Mouse (Mus musculus) limb, embryonic 11.5 days (tissue): ENCODE data around the gene Spred2. TPM values are rescaled to one million over a fixed set of nuclear protein-coding genes. Genes with fewer than 3 reads are reported as not detected.
A peak's percentile ranks its signal among the peaks of the same experiment; 100 is the strongest.

Experiments
- ATAC-seq: fragments of 200-750 bp; cut with Nextera tagmentation; 2 replicates; pipeline ENCODE4 v1.8.0; 2017; ENCODE audit warnings: low read depth; ENCODE audit not compliant: insufficient number of reproducible peaks, low FRiP score, low TSS enrichment
- DNase-seq: peaks from one replicate; pipeline ENCODE4 v3.0.0-alpha.2; 2015; ENCODE audit warnings: low spot score
- H3K27ac ChIP-seq: fragments of 300-500 bp; sonication (generic); replicated peaks from 2 replicates; pipeline ENCODE4 v1.5.1; 2014; ENCODE audit warnings: low read depth, mild to moderate bottlenecking, low read length
- H3K27me3 ChIP-seq: fragments of 300-500 bp; sonication (generic); 2 replicates; pipeline ENCODE4 v1.6.1; 2014; ENCODE audit warnings: mild to moderate bottlenecking, low read length, mixed read lengths; ENCODE audit not compliant: control insufficient read depth, insufficient read depth
- H3K36me3 ChIP-seq: fragments of 300-500 bp; sonication (generic); 2 replicates; pipeline ENCODE4 v1.6.1; 2014; ENCODE audit warnings: mild to moderate bottlenecking, low read length, moderate library complexity, mixed read lengths; ENCODE audit not compliant: control insufficient read depth, insufficient read depth
- H3K4me1 ChIP-seq: fragments of 300-500 bp; sonication (generic); 2 replicates; pipeline ENCODE4 v1.6.1; 2014; ENCODE audit warnings: low read length, mixed read lengths; ENCODE audit not compliant: control insufficient read depth, insufficient read depth
- H3K4me2 ChIP-seq: fragments of 300-500 bp; sonication (generic); 2 replicates; pipeline ENCODE4 v1.6.1; 2014; ENCODE audit warnings: low read depth, mild to moderate bottlenecking, moderate library complexity; ENCODE audit not compliant: severe bottlenecking
- H3K4me3 ChIP-seq: fragments of 300-500 bp; sonication (generic); 2 replicates; pipeline ENCODE4 v1.5.1; 2014; ENCODE audit warnings: low read depth, low read length
- H3K9ac ChIP-seq: fragments of 300-500 bp; sonication (generic); 2 replicates; pipeline ENCODE4 v1.6.1; 2014; ENCODE audit warnings: mild to moderate bottlenecking, low read length
- H3K9me3 ChIP-seq: fragments of 300-500 bp; sonication (generic); 2 replicates; pipeline ENCODE4 v1.6.1; 2016; ENCODE audit warnings: low read length; ENCODE audit not compliant: control insufficient read depth
- WGBS: fragments of 180-500 bp; shearing (Covaris S2); extraction: QIAGEN DNeasy Blood & Tissue Kit; methylation state at CpG from one replicate; pipeline ENCODE4 v1.1.7; 2014; 5-methylcytosine and 5-hydroxymethylcytosine counted together
- polyA plus RNA-seq: library from polyadenylated mRNA; unstranded; fragments of >200 nt; fragmentation: Nextera tagmentation; extraction: Ambion mirVana; gene quantifications from 2 replicates; pipeline ENCODE4 v1.2.1, GENCODE M21; 2014

The Spred2 gene
- polyA plus RNA-seq, 1 experiment from 2014 or later, result 8.2 TPM

DNA sequence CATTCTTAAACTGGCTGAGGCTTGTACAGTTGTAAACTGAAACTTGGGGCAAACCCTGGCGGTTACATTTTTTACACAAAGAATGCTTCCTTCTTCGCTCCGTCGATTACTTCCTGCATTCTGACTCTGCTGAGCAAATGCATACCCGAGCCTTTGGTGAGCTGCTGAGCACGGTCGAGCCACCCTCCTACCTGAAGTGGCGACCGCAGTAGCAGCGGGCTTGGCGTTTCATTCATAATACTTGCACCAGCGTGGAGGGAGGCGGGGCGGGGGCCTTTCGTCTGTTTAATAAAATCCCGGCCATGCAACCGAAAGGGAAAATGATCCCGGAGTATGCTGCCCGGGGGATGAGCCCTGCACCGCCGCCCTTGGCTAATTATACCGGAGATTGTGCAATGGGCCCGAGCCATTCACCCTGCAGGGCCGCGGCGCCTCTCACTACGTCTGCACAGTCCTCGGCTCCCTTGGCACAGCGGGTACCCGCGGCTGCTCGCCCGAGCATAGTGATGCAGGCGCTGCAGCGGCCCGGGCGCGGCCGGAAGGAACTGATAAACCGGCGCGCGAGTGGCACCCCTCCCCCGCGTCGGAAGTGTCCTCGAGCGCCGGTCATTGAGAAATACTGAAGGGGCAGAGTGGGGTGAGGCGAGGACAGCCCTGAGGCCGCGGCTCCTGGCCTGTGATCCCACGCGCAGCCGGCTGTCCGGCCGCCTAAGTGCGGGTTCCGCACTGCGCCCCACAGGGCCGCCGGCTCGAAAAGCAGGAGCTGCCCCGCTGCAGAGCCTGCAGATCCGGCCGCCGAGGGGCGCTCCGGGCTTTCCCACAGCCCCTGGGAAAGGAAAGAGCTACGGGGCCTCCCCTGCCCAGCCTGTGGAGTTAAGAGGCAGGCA lies 4.1 kb upstream of the Spred2 start:
- Histone ChIP-seq H3K27me3 (no peaks in the 10 kb centered on the region), H3K9ac (peak overlapping the region; percentile 5), H3K9me3 (no peaks in the 10 kb centered on the region), H3K36me3 (no peaks in the 10 kb centered on the region), H3K27ac (peak overlapping the region; percentile 63), H3K4me3 (peak overlapping the region; percentile 48), H3K4me1 (peaks cover 5% of the 10 kb centered on the region), H3K4me2 (peak overlapping the region; percentile 52)
- ATAC-seq (peak; percentile 59), DNase-seq (peak; percentile 92)
- WGBS, result under 1% methylated on average over 70 of the region's 70 CpGs

DNA sequence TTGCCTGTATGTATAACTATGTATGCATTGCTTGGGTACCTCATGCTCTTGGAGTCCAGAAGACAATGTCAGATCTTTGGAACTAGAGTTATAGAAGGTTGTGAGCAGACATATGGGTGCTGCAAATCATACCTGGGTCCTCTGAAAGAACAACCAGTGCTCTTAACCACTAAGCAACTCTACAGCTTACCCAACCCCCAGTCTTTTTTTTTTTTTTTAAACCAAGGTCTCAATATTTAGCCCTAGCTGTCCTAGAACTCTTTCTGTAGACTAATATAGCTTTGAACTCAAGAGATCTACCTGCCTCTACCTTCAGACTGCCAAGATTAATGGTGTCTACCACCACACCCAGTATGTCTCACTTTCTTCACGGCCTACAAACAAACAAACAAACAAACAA lies 2.5 kb upstream of the Spred2 start:
- H3K9me3 ChIP-seq, result no peaks in the 10 kb centered on the region
- WGBS, result 81% methylated on average over 1 of the region's 1 CpGs
- no peak overlapping the region for H3K9ac ChIP-seq
- H3K36me3 ChIP-seq, result no peaks in the 10 kb centered on the region
- DNase-seq, result no peak
- H3K4me2 ChIP-seq, result no peak overlapping the region
- no peak for ATAC-seq
- H3K27ac ChIP-seq, result no peak overlapping the region
- no peak overlapping the region for H3K4me3 ChIP-seq
- H3K4me1 ChIP-seq, result peaks cover 5% of the 10 kb centered on the region
- H3K27me3 ChIP-seq, result no peaks in the 10 kb centered on the region

DNA sequence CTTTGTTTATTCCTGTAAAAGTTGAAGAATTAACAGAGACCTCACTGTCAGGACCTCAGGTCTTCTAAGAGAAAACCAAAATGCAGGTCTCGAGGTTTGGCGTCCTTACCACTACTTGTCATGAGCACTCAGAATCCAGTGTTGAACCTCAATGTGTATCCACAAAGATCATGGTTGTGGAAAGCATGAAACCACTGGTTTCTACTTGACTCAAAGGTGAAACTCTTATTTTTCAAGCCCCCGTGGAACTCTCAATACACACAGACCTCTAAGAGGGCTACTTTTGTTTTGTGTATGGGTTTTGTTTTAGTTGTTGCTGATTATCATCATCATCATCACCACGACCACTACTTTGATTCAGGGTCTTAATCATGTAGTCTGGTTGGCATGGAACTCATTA lies 2.0 kb upstream of the Spred2 start:
- no peak overlapping the region for H3K4me3 ChIP-seq
- H3K9ac ChIP-seq, result no peak overlapping the region
- H3K9me3 ChIP-seq, result no peaks in the 10 kb centered on the region
- no peaks in the 10 kb centered on the region for H3K27me3 ChIP-seq
- WGBS, result 90% methylated on average over 4 of the region's 4 CpGs
- DNase-seq, result no peak
- H3K36me3 ChIP-seq, result no peaks in the 10 kb centered on the region
- no peak overlapping the region for H3K27ac ChIP-seq
- H3K4me2 ChIP-seq, result no peak overlapping the region
- H3K4me1 ChIP-seq, result peaks cover 5% of the 10 kb centered on the region
- ATAC-seq, result no peak

DNA sequence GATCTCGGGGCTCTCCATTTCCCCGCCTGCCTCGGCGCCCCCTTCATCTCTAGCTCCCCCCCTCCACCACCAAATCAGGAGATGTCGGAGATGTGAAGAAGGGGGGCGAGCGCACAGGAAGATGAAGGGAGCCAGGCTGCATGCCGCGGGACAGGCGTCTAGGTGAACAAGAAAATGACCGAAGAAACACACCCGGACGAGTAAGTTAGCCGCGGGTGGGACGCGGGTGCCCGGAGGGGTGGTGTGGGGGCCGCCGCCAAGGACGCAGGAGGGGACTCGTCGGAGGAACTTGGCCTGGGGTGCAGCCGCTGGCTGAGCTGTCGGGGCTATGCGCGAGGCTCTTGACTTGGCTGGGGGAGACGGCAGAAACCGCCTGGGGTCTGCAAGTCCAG lies 578 bp downstream of the Spred2 start:
- Histone ChIP-seq H3K4me1 (0 out of 2 replicates have a peak, but pooled peaks cover 6% of the 10 kb centered on the region), H3K4me3 (peak overlapping the region; percentile 86), H3K36me3 (no peaks in the 10 kb centered on the region), H3K9ac (peak overlapping the region; percentile 91), H3K27me3 (no peaks in the 10 kb centered on the region), H3K27ac (peak overlapping the region; percentile 94), H3K4me2 (peak overlapping the region; percentile 66), H3K9me3 (no peaks in the 10 kb centered on the region)
- DNase-seq (no peak), ATAC-seq (peak; percentile 22)
- 0% methylated on average over 29 of the region's 29 CpGs for WGBS

DNA sequence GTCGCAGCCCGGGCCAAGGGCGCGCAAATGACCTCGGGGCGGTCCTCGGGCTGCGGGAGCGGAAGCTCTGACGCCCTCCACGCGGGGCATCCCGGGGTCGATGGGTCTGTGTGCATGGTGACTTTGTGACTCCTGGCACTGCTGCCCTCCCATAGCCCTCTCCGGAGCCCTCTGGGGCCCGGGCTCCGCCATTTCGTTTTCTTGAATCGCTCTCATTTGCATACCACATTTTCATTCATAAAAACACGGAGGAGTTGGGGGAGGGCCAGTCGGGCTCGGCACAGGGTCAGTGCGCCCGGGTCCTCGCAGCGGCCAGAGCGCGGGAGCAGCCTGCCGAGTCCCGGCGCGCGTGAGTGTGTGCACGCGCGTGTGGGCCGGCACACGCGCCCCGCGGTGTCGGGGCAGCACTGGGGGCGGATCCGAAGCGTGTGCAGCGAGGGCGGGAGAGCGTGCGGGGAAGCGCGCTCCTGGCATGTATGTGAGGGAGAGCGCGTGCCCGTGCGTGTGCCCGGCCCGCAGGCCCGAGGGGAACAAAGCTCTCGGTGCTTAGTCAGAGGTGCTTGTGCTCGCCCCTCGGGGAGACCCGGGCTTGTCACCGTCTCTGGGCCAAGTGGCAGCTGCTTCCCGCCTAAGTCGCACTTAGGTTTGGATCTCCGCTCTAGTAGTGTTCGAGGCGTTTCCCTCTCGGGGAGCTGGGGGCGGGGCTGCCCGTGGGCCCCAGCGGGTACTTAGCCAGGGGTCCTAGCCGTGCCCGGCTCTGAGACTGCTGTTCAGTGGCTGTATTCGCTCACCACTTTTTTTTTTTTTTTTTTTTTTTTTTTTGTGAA lies 1.2 kb downstream of the Spred2 start:
- Histone ChIP-seq H3K4me2 (peak overlapping the region; percentile 66), H3K36me3 (no peaks in the 10 kb centered on the region), H3K27me3 (no peaks in the 10 kb centered on the region), H3K4me1 (0 out of 2 replicates have a peak, but pooled peaks cover 7% of the 10 kb centered on the region), H3K9me3 (no peaks in the 10 kb centered on the region), H3K27ac (peak overlapping the region; percentile 94), H3K9ac (peak overlapping the region; percentile 91), H3K4me3 (peak overlapping the region; percentile 86)
- peak; percentile 84 for DNase-seq
- peak; percentile 68 for ATAC-seq
- under 1% methylated on average over 73 of the region's 75 CpGs for WGBS

DNA sequence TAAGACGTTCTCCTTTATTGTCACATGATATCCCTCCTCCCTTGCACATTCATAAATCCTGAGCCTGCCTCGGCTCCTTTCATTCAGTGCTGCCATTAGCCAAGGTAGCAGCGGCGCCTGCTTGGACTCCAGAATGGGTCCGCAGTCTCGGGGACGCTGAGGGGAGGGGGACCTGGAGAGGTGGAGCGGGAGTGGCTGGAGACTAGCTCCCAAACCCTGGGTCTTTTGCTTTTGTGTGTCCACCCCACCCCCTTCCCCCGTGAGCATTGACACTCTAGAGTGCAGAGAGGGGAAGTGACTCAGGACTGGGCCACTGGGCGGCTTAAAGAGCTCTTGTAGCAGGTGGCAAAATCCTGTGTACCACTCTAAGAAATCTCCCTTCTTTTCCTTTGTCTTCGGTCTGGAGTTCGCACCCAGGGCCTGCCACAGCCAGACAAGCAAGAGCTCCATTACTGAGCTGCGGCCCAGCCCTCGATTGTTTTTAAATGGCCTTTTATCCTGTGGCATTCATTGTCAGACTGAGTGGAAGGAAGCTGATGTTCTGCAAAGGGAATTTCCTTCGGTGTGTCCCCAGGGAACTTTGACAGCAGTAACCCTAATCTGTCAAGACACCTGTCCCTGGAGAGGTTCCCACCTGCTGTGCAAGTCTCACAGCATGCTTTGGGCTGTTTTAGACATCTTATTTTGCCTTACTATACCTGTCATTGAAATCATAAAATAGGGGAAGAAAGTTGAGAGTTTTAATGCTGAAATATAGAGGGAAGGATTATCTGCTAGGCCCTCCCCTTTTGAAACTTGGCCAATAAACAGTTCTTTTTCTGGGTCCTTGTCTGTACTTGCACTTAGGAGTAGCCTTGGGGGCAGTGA lies 2.0 kb downstream of the Spred2 start:
- ATAC-seq, result peak; percentile 52
- no peaks in the 10 kb centered on the region for H3K27me3 ChIP-seq
- WGBS, result 6% methylated on average over 15 of the region's 15 CpGs

DNA sequence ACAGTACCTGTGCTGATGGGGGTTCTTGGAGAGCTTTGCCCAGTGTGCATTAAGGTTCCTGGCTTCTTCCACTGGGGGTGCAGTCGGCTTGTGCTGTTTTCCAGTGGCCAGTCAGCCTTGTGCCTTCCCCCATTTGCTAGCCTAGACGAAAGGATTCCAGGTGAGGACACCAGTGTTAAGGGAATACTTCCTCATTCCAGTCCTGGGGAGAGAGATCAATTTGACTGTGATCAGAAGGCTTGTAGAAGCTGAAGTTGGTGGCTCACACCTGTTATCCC lies 2.6 kb downstream of the Spred2 start:
- Histone ChIP-seq H3K4me2 (no peak overlapping the region), H3K27me3 (no peaks in the 10 kb centered on the region), H3K9me3 (no peaks in the 10 kb centered on the region), H3K4me1 (0 out of 2 replicates have a peak, but pooled peaks cover 7% of the 10 kb centered on the region), H3K9ac (no peak overlapping the region), H3K36me3 (no peaks in the 10 kb centered on the region), H3K27ac (no peak overlapping the region), H3K4me3 (no peak overlapping the region)
- DNase-seq (no peak), ATAC-seq (no peak)
- WGBS, result 74% methylated on average over 2 of the region's 2 CpGs

More for the DNA sequence above, 2.0 kb downstream of the Spred2 start:
- H3K9me3 ChIP-seq, result no peaks in the 10 kb centered on the region
- DNase-seq, result peak; percentile 80
- H3K4me2 ChIP-seq, result peak overlapping the region; percentile 66
- H3K27ac ChIP-seq, result no peak overlapping the region; the same call in 1 of the 2 replicates
- peak overlapping the region; percentile 31; the same call in 1 of the 2 replicates for H3K9ac ChIP-seq
- H3K36me3 ChIP-seq, result no peaks in the 10 kb centered on the region
- 0 out of 2 replicates have a peak, but pooled peaks cover 7% of the 10 kb centered on the region for H3K4me1 ChIP-seq
- H3K4me3 ChIP-seq, result peak overlapping the region; percentile 86

DNA sequence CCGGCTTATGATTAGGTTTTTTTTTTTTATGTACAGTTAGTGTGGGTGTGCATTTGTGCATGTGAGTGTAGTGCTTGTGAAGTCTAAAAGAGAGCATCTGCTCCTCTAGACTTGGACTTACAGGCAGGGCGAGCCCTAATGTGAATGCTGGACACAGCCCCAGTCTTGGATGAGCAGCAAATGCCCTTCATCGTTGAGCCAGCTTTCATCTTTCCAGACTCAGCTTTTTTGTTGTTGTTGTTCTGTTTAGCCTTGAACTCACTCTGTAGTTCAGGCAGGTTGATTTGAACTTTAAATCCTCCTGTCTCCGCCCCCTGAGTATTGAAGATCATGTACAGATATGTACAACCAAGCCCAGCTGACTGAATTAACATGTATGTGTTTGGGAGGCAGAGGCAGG lies 4.5 kb downstream of the Spred2 start:
- H3K27ac ChIP-seq, result no peak overlapping the region
- DNase-seq (no peak), ATAC-seq (no peak)
- H3K9me3 ChIP-seq, result no peaks in the 10 kb centered on the region
- no peaks in the 10 kb centered on the region for H3K27me3 ChIP-seq
- no peak overlapping the region for H3K4me3 ChIP-seq
- H3K36me3 ChIP-seq, result no peaks in the 10 kb centered on the region
- H3K4me1 ChIP-seq, result 0 out of 2 replicates have a peak, but pooled peaks cover 7% of the 10 kb centered on the region
- H3K9ac ChIP-seq, result no peak overlapping the region
- H3K4me2 ChIP-seq, result no peak overlapping the region; the same call in 1 of the 2 replicates
- WGBS, result 94% methylated on average over 4 of the region's 4 CpGs
